Mouse (Mus musculus) neutrophil, adult 5-6 weeks (primary cell): ENCODE measurements around the gene Ppia. TPM values are rescaled to one million over a fixed set of nuclear protein-coding genes. Genes with fewer than 3 reads are reported as not detected.
A peak's percentile ranks its signal among the peaks of the same experiment; 100 is the strongest.
"Not testable (repeated sequence)": the region's sequence is repeated elsewhere in the genome, so short reads cannot be mapped to it uniquely, and the experiment has no call there.

ENCODE experiments used
- ATAC-seq: fragments of 151-379, 151-347 bp; 2 replicates; pipeline ENCODE4 v1.8.0; 2017; ENCODE audit warnings: mild to moderate bottlenecking, moderate TSS enrichment; ENCODE audit not compliant: insufficient number of reproducible peaks, poor library complexity, low FRiP score, severe bottlenecking; ENCODE audit errors: extremely low read depth
- total RNA-seq: library from RNA; stranded (forward); fragments of 200-1000 nt; gene quantifications from 2 replicates; pipeline ENCODE4 v1.2.3, GENCODE M21; 2017

Ppia gene
- total RNA-seq = 569 and 595 TPM in 2 replicates

DNA sequence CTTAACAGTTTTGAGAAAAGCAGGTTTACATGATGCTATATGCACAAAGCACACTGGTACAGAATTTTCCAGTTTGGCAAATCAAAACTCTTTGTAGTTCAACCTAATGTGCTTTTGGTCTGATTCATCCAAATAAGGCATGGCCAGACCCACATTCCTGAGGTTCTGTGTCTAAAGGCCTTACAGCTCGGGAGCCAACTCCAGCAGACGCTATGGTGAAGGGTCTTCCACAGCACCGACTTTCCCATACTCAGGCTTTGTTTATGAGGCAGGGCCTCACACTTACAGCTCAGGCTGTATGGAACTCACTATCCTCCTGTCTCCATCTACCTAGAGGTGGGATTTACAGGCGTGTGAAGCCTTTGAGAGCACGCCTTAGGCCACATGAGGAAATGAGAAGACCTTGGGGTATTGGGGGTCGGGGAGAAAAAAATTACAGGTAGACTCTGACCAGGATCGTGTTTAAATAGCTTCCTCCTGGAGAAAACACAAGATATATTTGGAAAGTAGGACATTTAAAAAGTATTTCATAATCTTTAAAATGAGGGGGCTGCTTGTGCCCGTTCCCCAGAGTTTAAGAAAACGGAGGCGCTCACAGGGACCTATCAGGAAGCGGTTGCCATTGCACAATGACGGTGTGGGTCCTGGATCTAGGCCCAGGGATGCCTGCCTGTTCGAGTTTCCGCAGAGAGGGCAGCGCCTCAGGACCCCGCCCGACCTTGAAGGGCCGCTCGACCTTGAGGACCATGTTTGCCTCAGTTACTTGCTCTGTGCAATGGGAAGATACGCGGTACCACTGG lies at the start of gene Ppia:
TSS of gene Ppia (plus strand) at position 693 of the 800 bp plus-strand sequence.
- ATAC-seq = peak; percentile 18; the same call in 1 of the 2 replicates

DNA sequence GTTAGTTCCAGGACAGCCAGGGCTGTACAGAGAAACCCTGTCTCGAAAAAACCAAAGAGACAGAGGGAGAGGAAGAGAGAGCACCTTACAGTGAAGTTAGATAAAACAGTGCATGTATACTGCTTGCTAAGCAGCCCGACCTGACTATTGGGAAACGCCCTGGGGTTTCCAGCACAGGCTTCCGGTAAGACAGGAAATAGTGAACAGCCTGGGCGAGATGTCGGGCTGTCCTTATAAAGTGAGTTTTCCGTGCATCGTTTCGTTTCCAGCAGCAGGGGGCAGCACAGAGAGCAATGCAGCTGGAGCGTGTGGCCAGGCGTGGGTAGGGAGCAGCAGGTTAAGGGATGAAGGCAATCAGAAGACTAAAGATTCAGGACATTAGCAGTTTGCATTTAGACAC lies 49.4 kb upstream of the Ppia start:
- peak; percentile 90 for ATAC-seq

DNA sequence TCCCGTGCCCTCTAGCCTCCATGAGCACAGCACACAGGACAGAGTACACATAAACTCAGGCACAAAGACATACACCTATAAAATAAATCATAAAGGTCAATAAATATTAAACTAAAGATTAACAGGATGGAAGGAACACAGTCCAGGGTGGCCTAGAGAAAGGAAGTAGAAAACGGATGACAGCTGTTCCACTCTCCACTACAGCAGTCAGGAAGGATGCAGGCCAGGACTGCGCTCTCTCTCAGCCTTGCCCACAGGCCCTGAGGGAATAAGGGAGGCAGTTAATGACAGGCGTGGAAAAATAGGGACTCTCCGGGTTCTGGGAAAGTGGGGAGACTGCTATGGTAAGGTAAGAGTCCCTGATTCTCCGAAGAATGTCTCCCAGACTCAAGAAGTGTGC lies 48.8 kb upstream of the Ppia start:
- no peak for ATAC-seq

DNA sequence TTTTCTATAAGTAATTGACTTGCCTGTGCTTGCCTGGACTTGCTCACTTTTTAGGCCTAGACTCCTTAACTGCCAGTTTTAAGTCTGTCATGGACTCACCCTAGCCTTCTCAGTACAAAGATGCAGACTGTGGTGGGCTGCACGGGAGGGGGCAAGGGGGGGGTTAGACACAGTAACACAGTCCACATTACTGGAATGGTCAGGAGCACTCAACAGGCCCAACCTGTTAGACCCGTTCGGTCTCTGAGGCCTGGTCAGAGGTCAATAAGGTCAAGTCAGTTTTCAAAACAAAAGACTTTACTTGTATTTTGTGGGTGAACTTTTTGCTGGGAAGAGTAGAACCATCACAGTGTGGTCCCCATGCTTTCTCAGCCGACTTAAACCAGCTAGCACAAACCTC lies 48.1 kb upstream of the Ppia start:
- ATAC-seq = no peak

DNA sequence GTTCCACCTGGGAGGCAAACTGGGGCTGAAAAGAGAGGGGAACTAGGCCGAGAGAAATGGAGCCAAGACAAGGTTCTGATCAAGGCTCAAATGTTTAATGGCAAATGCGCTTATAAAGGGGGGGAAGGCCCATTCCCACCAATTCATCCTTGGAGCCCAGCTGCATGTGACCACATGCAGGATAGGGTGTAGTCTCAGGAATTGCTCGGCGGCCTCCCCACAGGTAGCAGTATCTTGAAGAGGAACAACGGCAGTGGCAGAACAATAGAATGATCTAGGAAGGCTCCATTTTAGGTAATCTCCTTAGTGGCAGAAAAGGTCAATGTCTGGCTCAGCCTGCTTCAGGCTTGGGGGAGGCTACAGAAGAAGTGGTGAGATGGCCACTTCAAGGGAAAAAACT lies 47.3 kb upstream of the Ppia start:
- ATAC-seq = not testable (repeated sequence)

DNA sequence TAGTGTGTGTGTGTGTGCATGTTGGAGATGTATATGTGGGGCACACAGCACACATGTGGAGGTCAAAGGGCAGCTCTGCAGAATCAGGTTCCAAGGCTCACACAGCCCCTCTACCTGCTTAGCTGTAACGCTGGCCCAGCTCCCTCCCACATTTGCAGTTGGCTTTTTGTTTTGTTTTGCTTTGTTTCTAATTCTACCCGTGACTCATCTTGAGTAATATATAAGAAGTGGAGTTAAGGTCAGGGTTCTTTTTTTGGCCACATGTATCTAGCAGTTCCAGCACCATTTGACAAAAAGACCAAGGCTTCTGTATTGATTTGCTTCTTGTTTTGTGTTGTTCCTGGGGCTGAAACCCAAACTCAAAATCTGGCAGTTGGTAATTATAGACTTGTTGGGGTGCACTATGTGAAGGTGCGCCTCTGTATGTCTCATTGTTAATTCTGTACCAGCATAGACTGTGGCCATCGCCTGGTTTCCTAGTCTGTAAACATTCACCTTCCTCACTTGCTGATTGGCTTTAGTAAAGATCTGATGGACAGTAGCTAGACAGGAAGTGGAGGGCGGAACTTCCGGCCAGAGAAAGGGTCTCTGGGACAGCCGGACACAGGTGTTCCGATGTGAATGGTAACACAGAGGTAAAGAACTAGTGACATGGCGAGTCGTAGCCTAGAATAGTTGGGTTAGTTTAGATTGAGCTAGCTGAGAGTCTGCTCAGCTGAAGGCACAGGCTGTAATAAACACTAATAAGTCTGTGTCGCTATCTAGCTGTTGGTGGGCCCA lies 43.7 kb upstream of the Ppia start:
- ATAC-seq = no peak

DNA sequence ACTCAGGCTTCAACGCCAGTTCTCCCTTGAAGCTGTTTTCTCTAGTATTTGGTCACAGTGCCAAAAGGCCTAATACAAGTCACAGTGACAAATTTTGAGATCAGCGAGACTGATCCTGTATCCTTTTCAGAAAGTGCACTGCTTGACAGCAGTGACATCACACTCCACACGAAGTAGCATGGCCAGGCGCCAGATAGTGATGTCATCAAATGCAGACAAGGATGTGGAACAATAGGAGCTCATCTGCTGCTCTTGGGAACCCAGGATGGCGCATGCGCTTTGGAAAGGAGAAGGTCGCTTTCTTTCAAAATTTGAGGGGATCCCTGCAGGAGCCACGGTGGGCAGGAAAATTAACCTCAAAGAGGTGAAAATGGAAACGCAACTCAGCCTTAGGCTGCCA lies 42.5 kb upstream of the Ppia start:
- no peak for ATAC-seq

DNA sequence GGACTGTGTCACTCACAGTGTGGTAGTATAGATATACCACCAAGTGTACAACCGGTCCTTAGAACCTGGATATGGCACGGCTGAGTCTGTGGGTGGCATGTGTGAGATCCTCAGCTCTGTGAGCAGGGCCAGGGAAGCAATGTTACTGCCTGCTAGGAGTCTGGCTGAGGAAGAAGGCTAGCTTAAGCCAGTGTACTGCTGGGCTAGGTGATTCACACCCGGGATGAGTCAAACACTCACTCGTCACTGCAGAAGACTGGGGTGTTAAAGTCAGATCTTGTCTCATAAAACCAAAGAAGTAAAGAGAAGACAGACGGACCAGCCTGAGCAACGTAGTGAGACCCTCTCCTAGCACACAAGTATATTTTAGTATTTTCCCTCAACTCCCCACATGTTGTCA lies 34.3 kb upstream of the Ppia start:
- no peak for ATAC-seq

DNA sequence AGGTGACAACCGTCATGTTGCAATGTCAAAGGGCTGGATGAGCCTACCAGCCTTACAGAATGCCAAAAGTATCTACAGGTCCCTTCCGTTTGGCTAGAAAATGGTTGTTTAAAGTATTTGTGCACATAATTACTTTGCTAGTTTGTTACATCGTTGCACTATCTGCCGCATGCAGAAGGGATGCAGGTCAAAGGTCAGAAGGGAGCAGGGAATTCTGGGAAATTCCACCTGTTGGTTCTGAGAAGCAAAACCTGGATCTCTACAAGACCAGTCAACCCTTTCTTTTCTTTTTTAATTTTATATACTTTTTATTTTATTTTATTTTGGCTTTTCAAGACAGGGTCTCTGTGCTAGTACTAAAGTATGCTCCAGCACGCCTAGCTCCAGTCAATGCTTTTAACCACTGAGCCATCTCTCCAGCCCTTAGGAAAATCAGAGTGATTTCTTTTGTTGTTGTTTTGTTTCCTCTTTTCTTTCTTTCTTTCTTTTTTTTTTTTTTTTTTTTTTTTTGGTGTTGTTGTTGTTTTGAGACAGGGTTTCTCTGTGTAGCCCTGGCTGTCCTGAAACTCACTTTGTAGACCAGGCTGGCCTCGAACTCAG lies 27.0 kb upstream of the Ppia start:
- ATAC-seq = no peak

DNA sequence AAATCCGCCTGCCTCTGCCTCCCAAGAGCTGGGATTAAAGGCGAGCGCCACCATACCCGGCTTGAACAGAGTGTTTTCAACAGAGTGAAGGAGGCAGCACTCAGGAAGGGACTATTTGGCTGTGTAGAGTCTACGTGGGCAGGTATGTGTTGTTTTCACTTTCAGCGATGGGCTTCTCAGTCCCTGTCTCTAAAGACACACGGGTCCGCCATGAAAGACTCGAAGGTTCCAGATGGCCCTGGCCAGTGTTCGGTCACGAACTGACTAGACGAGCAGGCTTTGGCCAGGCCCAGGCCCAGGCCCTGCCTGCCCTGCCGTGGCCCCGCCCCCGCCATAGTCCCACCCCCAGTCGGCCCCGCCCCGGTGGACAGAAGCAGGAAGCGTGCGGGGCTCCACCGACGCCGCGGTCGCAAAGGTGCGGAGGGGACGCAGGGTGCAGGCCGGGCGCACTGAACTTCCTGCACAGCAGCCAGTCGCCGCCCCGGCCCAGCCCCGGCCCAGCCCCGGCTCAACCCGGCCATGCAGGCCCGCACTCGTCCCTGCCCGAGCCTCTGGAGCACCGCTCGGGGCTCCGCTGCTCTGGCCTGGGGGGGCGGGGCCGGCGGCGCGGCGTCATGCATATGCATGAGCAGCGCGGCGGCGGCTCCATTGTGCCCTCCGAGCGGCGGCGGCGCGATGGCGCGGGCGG lies 26.4 kb upstream of the Ppia start, which contains the start of gene Zmiz2:
TSS of gene Zmiz2 (plus strand) at position 349 of the 688 bp plus-strand sequence.
- peak; percentile 77 for ATAC-seq

DNA sequence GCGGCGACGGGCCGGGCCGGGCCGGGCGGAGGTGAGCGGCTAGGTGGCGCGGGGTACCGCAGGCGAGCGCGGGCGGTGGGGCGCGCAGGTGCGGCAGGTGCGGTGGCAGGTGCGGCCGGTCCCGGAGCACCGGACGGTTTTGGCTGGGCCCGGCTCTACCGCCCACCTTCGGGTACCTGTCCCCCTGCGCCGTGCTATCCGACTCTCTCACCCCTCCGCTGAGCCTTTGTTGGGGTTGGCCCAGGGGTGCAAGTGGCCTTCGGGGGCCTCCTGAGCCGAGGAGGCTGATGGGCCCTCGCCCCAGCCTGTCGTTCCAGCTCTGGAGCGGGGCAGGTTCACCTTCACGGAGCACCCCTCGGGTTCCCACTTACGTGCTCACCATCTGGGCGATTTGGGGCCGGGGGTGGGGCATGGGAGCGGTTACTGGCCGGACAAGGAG lies 25.7 kb upstream of the Ppia start:
- ATAC-seq = no peak

DNA sequence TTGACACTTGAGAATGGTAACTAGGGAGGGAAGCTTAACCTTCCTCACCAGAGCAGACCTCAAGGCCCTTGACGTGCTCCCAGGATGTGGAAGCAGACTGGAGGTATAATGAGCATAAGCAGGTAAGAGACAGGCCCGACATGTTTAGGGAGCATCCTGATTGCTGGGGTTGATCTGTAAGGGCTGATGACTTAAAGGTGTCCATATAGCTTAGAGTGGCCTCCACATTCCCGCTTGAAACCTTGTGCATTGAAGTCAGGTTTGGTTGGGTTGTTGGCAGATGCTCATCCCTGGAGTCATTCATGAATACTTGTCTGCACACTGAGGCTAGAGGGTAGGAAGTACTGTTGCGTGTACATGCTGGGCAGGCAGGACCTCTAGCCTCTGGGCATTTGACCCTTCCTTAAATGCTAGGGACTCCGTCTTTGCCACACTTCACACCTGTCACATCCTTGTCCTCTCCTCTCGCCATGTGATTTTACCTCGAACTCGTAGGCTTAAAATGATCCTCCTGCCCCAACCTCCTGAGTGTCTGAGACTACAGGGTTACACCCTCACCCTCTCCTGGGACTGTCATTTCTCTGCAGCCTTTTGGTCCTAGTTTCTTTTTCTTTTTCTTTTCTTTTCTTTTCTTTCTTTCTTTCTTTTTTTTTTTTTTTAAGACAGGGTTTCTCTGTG lies 24.7 kb upstream of the Ppia start:
- ATAC-seq = no peak

DNA sequence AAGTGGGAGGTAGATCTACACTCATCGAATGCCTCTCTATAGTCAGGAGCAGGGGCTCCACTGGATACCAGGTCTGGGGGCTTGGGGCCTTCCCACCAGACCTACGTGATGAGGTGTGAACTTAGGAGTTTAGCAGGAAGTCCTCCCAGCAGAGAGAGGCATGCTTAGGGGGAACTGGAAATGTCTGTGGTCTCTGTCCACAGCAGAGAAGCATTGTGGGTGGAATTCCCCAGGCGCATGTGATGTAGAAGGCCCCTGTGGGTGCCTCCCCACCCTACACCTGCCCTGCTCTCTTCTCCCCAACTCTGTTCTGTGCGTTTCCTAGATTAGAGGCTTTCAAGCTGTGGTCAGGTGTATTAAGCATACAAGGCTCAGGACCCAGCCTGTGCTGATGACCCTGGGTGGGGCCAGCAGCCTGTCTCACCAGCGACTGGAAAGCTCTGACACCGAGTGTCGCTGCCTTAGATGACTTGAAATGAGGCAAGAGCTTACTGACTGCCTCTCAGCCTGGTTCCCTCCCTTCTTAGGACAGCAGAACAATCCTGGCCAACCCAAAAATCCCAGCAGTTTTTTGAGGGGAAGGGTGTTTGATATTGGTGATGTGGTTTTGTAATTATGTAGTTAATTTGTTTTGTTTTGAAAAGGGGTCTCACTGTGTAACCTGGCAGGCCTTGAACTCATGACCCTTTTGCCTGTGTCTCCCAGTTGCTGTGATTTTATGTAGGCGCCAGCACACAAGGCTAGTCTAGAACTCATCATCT lies 23.5 kb upstream of the Ppia start:
- ATAC-seq = peak; percentile 39; the same call in 1 of the 2 replicates

DNA sequence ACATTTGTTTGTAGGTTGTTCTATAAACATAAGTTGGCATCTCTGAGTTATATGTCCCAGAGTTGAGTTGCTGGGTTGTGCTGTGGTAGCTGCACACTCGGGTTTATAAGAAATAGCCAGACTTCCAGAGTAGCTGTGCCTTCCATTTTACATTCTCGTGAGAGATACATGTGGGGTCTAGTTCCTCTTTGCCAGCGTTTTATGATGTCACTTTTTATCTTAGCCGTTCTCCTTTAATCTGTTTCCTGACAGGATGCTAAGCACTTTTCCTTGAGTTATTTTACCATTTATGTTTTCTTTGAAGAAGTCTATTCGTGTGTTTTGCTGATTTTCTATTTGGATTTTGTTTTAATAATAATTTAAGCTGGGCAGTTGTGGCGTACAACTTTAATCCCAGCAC lies 22.4 kb upstream of the Ppia start:
- ATAC-seq = no peak

DNA sequence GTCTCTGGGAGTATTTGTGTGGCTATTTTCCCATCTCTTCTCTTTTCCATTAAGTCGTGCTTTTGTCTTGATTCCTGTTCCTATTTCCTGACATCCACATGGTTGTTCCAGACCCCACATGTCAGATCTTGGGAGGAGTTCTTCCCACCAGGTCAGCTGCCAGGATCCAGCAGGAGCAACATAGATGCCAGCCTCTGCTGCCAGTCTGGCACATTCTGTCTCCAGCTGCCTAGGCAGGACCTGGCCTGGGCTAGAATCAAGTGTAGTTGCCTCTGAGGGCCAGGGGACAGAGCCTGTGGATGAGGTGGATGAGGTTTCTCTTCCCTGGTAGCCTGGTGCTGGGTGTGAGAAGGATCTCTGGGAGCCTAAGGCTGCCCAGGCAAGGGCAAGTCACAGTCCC lies 21.4 kb upstream of the Ppia start:
- no peak for ATAC-seq

DNA sequence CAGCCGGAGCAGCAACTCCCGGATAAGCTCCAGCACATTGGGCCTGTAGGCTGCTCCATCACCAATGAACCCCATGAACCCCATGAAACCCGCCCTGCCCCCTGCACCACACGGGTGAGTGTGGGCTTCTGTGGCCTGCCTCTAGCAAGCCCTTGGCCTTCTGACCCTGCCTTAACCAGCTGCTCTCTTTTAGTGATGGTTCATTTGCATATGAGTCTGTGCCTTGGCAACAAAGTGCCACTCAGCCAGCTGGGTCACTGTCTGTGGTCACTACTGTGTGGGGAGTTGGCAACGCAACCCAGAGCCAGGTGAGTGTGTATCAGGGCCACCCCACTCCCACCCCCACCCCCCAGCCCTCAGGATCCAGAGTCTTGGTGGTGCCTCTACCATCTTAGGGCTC lies 19.7 kb upstream of the Ppia start:
- no peak for ATAC-seq

DNA sequence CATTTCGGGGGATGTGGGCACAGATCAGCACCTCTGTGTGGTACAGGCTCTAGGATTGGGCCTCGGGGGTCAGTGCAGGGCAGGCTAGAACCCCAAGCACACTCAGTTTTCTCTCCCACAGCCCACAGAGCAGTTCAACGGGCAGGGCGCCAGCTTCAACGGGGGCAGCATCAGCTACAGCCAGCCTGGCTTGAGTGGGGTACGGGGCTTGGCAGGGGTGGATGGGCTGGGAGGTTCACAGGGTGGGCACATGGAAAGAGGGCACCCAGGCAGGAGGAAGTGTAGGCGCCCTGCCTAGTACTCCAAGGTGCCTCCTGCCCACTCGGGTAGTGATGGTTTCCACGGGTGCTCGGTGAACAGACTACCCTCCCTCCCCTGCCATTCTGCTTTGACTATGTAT lies 17.1 kb upstream of the Ppia start:
- ATAC-seq = no peak
